In genomic region chr3:122984249-122985182, GRCm38 (mm10) we compare ENCODE assay signal across 8 mouse cellular contexts. TPM values are rescaled to one million over a fixed set of nuclear protein-coding genes. Genes with fewer than 3 reads are reported as not detected.
DNase-seq lines count a peak whose midpoint lies in the region; ATAC-seq and TF ChIP-seq lines count a peak whose summit lies in the region.

Usp53 (minus strand) TSS chr3:122984510.

- peak within 1 kb of the TSS; percentile 67 for H3K4me2 ChIP-seq in forebrain, embryonic 15.5 days (replicated peaks)
- H3K4me2 ChIP-seq in liver, postnatal 0 days (ENCODE audit: low read depth, low read length) = peak within 1 kb of the TSS; percentile 91
- H3K4me2 ChIP-seq in neural tube, embryonic 13.5 days = peak within 1 kb of the TSS; percentile 76

- DNase-seq in G1E (ENCODE audit: low spot score) = peak; percentile 90
- DNase-seq in cerebellum, adult 11-12 months = peak; percentile 96
- peak; percentile 94 for DNase-seq in heart, postnatal 14 days
- peak; percentile 93 for DNase-seq in layer of hippocampus, adult 11-12 months (ENCODE audit: low spot score)
- DNase-seq in liver, postnatal 0 days = peak; percentile 96
- DNase-seq in telencephalon, adult 2 months (ENCODE audit: low read depth, low spot score) = peak; percentile 89

- under 1% methylated on average over 90 of the region's 94 CpGs for WGBS in forebrain, embryonic 15.5 days
- WGBS in liver, postnatal 0 days (ENCODE audit: insufficient replicate concordance) = under 1% methylated on average over 83 of the region's 94 CpGs
- WGBS in neural tube, embryonic 13.5 days = under 1% methylated on average over 84 of the region's 94 CpGs

- no peak for TF ChIP-seq CTCF in G1E (IDR thresholded peaks at IDR 0.05; ENCODE audit: low read depth, low read length)
- no peak; the same call in 1 of the 2 replicates for TF ChIP-seq CTCF in liver, postnatal 0 days (IDR thresholded peaks at IDR 0.05; ENCODE audit: low read depth)

- no peaks in the 10 kb centered on the region for H3K9me3 ChIP-seq in G1E (replicated peaks)
- H3K9me3 ChIP-seq in forebrain, embryonic 15.5 days = no peaks in the 10 kb centered on the region
- no peaks in the 10 kb centered on the region for H3K9me3 ChIP-seq in liver, postnatal 0 days (ENCODE audit: low read length)
- no peaks in the 10 kb centered on the region for H3K9me3 ChIP-seq in neural tube, embryonic 13.5 days

- peaks cover 13% of the 10 kb centered on the region for H3K4me1 ChIP-seq in G1E (ENCODE audit: insufficient read depth, low read depth, low read length)
- peaks cover 5% of the 10 kb centered on the region for H3K4me1 ChIP-seq in forebrain, embryonic 15.5 days
- no peaks in the 10 kb centered on the region for H3K4me1 ChIP-seq in liver, postnatal 0 days (ENCODE audit: insufficient read depth)
- H3K4me1 ChIP-seq in neural tube, embryonic 13.5 days (replicated peaks) = peaks cover 13% of the 10 kb centered on the region; the same call in 1 of the 2 replicates

- peak within 1 kb of the TSS; percentile 91 for H3K9ac ChIP-seq in forebrain, embryonic 15.5 days (replicated peaks)
- H3K9ac ChIP-seq in liver, postnatal 0 days (replicated peaks) = peak within 1 kb of the TSS; percentile 83
- H3K9ac ChIP-seq in neural tube, embryonic 13.5 days = peak within 1 kb of the TSS; percentile 89

- peaks cover 14% of the 10 kb centered on the region for H3K27me3 ChIP-seq in G1E (ENCODE audit: insufficient read depth, low read length)
- H3K27me3 ChIP-seq in forebrain, embryonic 15.5 days = no peaks in the 10 kb centered on the region
- H3K27me3 ChIP-seq in liver, postnatal 0 days (ENCODE audit: insufficient read depth, low read length) = no peaks in the 10 kb centered on the region
- no peaks in the 10 kb centered on the region for H3K27me3 ChIP-seq in neural tube, embryonic 13.5 days

- intact Hi-C loops in heart, postnatal 14 days (cut with DNase I) = loop anchor here (5.0 kb wide), 1 partner anchor 37 kb away; no protein-coding TSS in a partner anchor

- no peak; the same call in 1 of the 2 replicates for TF ChIP-seq EP300 in liver, postnatal 0 days (IDR thresholded peaks at IDR 0.05; ENCODE audit: low read depth)

- peak; percentile 82 for ATAC-seq in G1E (ENCODE audit: extremely low read depth, insufficient number of reproducible peaks, low FRiP score, poor library complexity, severe bottlenecking)
- ATAC-seq in forebrain, embryonic 15.5 days (replicated peaks) = peak; percentile 99
- peak; percentile 95 for ATAC-seq in liver, postnatal 0 days
- peak; percentile 98 for ATAC-seq in neural tube, embryonic 13.5 days (ENCODE audit: low read depth)

- peak within 1 kb of the TSS; percentile 95 for H3K27ac ChIP-seq in forebrain, embryonic 15.5 days (replicated peaks)
- peak within 1 kb of the TSS; percentile 97 for H3K27ac ChIP-seq in liver, postnatal 0 days (ENCODE audit: low read depth)
- H3K27ac ChIP-seq in neural tube, embryonic 13.5 days (replicated peaks) = peak within 1 kb of the TSS; percentile 96

- H3K36me3 ChIP-seq in G1E (replicated peaks) = peaks cover 5% of the 10 kb centered on the region
- no peaks in the 10 kb centered on the region for H3K36me3 ChIP-seq in forebrain, embryonic 15.5 days
- H3K36me3 ChIP-seq in liver, postnatal 0 days (replicated peaks; ENCODE audit: insufficient read depth, low read length) = no peaks in the 10 kb centered on the region
- no peaks in the 10 kb centered on the region for H3K36me3 ChIP-seq in neural tube, embryonic 13.5 days

- H3K4me3 ChIP-seq in G1E (ENCODE audit: low read depth, low read length) = peak within 1 kb of the TSS; percentile 93
- H3K4me3 ChIP-seq in forebrain, embryonic 15.5 days = peak within 1 kb of the TSS; percentile 68
- H3K4me3 ChIP-seq in liver, postnatal 0 days (ENCODE audit: low read depth, low read length) = peak within 1 kb of the TSS; percentile 81
- H3K4me3 ChIP-seq in neural tube, embryonic 13.5 days = peak within 1 kb of the TSS; percentile 76

RNA-seq across cellular contexts. Expression of gene Usp53, which starts in this region (rescaled TPM):
- 13.6 and 18.0 TPM in 2 replicates for total RNA-seq in G1E (2014; fragmentation: Nextera tagmentation)
- total RNA-seq in G1E (2017) = 8.0 and 9.6 TPM in 2 replicates
- 0.25 and 0.46 TPM in 2 replicates for polyA plus RNA-seq in G1E (2012)
- 4.9 and 5.3 TPM in 2 replicates for polyA plus RNA-seq in forebrain, embryonic 15.5 days (2015; fragmentation: Nextera tagmentation; extraction: Ambion mirVana)
- total RNA-seq in heart, postnatal 14 days (2021) = 1 to 10 TPM; 8.3 to 9.2 TPM
- 2.1 and 3.3 TPM in 2 replicates for polyA plus RNA-seq in liver, postnatal 0 days (2015; fragmentation: Nextera tagmentation; extraction: Ambion mirVana)
- polyA plus RNA-seq in neural tube, embryonic 13.5 days (2015; fragmentation: Nextera tagmentation; extraction: Ambion mirVana) = 6.4 and 7.0 TPM in 2 replicates

Comparison
In these comparisons a context has a peak if more than half of its experiments do, and no peak if none do; other contexts are left out.
1. Peak in every context shown above with its lines: DNase-seq, ATAC-seq, H3K4me3 ChIP-seq and H3K27ac ChIP-seq.